Mouse (Mus musculus) stomach, postnatal 0 days (tissue): ENCODE data around the gene Lsp1. TPM values are rescaled to one million over a fixed set of nuclear protein-coding genes. Genes with fewer than 3 reads are reported as not detected.

Experiments used
- ATAC-seq: fragments of 200-750 bp; cut with Nextera tagmentation; 2 replicates; pipeline ENCODE4 v1.8.0; 2017; ENCODE audit not compliant: low FRiP score, low TSS enrichment
- DNase-seq: peaks from one replicate; pipeline ENCODE4 v3.0.0-alpha.2; 2016; ENCODE audit warnings: low spot score
- H3K27ac ChIP-seq: fragments of 300-500 bp; sonication (generic); replicated peaks from 2 replicates; pipeline ENCODE4 v1.5.1; 2014; ENCODE audit warnings: mild to moderate bottlenecking, control low read depth
- H3K27me3 ChIP-seq: fragments of 300-500 bp; sonication (generic); 2 replicates; pipeline ENCODE4 v1.6.1; 2014; ENCODE audit warnings: low read length; ENCODE audit not compliant: control insufficient read depth, insufficient read depth
- H3K36me3 ChIP-seq: fragments of 300-500 bp; sonication (generic); 2 replicates; pipeline ENCODE4 v1.6.1; 2014; ENCODE audit warnings: low read length, mixed read lengths; ENCODE audit not compliant: control insufficient read depth, insufficient read depth
- H3K4me1 ChIP-seq: fragments of 300-500 bp; sonication (generic); replicated peaks from 2 replicates; pipeline ENCODE4 v1.6.1; 2014; ENCODE audit warnings: antibody characterized with exemption; ENCODE audit not compliant: control insufficient read depth, insufficient read depth
- H3K4me2 ChIP-seq: fragments of 300-500 bp; sonication (generic); replicated peaks from 2 replicates; pipeline ENCODE4 v1.6.1; 2014; ENCODE audit warnings: low read depth, mild to moderate bottlenecking, control low read depth, moderate library complexity
- H3K4me3 ChIP-seq: fragments of 300-500 bp; sonication (generic); 2 replicates; pipeline ENCODE4 v1.5.1; 2014; ENCODE audit warnings: low read depth, low read length, control low read depth
- H3K9ac ChIP-seq: fragments of 300-500 bp; sonication (generic); 2 replicates; pipeline ENCODE4 v1.6.1; 2014; ENCODE audit warnings: mild to moderate bottlenecking, low read length, control low read depth, mixed read lengths
- H3K9me3 ChIP-seq: fragments of 300-500 bp; sonication (generic); 2 replicates; pipeline ENCODE4 v1.6.1; 2016; ENCODE audit warnings: low read length; ENCODE audit not compliant: control insufficient read depth
- CTCF ChIP-seq: IDR thresholded peaks from 2 replicates; pipeline ENCODE4 v1.5.1; 2016; ENCODE audit warnings: antibody characterized with exemption, low read depth, mild to moderate bottlenecking, moderate library complexity
- EP300 ChIP-seq: optimal IDR thresholded peaks from 2 replicates; pipeline ENCODE3; 2016; ENCODE audit warnings: antibody characterized with exemption
- WGBS: fragments of 180-500 bp; shearing (Covaris S2); extraction: QIAGEN DNeasy Blood & Tissue Kit; methylation state at CpG from one replicate; pipeline ENCODE4 v1.1.7; 2014; 5-methylcytosine and 5-hydroxymethylcytosine counted together
- polyA plus RNA-seq: library from polyadenylated mRNA; unstranded; fragments of >200 nt; fragmentation: Nextera tagmentation; extraction: Ambion mirVana; gene quantifications from 2 replicates; pipeline ENCODE4 v1.2.1, GENCODE M21; 2015

The Lsp1 gene
- polyA plus RNA-seq, result 107 and 110 TPM in 2 replicates

DNA sequence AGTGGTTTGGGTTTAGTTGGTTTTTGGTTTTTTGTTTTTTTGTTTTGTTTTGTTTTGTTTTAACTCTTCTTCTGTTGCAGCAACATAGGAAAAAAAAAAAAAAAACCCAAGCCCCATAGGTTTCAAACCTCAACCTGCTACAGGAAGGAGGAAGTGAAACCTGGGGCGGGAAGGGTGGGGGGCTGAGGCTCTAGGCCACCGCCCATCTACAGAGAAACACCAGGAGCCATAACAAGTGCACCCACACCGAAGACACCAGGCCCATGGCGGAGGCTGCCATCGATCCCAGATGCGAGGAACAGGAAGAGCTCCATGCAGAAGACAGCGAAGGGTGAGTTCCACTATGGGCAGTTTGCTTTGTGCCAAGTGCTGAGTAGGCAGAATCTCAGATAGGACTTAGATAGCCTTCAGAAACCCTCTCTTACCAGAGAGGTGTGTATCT, at the start of gene Lsp1:
Gene Lsp1, plus strand, starts transcription at position 174 of the 442 bp plus-strand sequence.
- ATAC-seq (no peak), DNase-seq (peak; percentile 10)
- no peak within 1 kb of the TSS for H3K9ac ChIP-seq
- H3K4me3 ChIP-seq, result no peak within 1 kb of the TSS
- 0 out of 2 replicates have a peak, but pooled peaks cover 6% of the 10 kb centered on the region for H3K4me1 ChIP-seq
- TF ChIP-seq CTCF (no peak), EP300 (no peak)
- no peaks in the 10 kb centered on the region for H3K9me3 ChIP-seq
- 90% methylated on average over 7 of the region's 7 CpGs for WGBS
- peak within 1 kb of the TSS; percentile 95 for H3K27ac ChIP-seq
- H3K27me3 ChIP-seq, result no peaks in the 10 kb centered on the region
- no peaks in the 10 kb centered on the region for H3K36me3 ChIP-seq
- no peak within 1 kb of the TSS for H3K4me2 ChIP-seq

DNA sequence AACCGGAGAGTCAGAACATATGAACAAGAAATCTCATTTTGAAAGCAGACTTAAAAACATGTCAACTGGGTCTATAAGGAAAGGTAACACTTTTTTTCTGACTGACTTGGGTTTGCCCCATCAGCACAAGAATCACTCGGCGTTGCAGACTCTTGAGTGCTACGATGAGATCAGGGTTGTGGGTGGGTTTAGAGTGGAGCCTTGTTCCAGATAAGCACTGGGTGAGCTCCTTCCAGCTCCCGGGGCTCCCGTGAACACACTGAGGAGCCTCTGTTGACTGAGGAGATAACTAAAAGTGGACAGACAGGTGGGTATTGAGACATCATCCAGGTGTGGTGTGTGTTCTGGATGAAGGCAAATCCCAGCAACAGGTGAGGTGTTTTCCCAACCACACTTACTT, 47.3 kb upstream of the Lsp1 start:
- DNase-seq (no peak), ATAC-seq (no peak)
- 76% methylated on average over 6 of the region's 6 CpGs for WGBS

DNA sequence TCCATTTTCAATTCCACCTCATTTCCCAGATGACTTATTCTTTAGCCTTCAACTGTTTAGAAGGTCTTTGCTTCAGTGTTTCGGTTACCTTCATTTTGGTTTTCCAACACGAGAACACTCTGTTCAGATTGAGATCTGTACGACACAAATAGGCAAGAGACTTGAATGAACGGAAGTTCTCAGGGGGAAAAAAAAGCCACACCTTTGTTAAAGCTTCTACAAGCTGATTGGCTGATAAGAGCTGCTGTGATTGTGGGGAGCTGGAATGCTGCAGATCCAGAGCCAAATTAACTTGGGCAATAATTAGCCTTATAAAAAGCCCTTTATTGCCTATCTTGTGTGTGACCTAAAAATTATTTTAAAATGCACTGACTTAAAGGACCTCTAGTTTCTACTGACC, 45.3 kb upstream of the Lsp1 start:
- 44% methylated on average over 4 of the region's 4 CpGs for WGBS
- Histone ChIP-seq H3K27ac (no peak overlapping the region), H3K4me3 (no peak overlapping the region), H3K4me2 (no peak overlapping the region), H3K4me1 (no peaks in the 10 kb centered on the region), H3K9ac (no peak overlapping the region), H3K27me3 (no peaks in the 10 kb centered on the region), H3K36me3 (no peaks in the 10 kb centered on the region), H3K9me3 (no peaks in the 10 kb centered on the region)
- no peak for ATAC-seq
- TF ChIP-seq EP300 (no peak), CTCF (no peak)
- DNase-seq, result no peak

More for the DNA sequence above, 47.3 kb upstream of the Lsp1 start:
- Histone ChIP-seq H3K4me3 (no peak overlapping the region), H3K4me2 (no peak overlapping the region), H3K27me3 (no peaks in the 10 kb centered on the region), H3K9me3 (no peaks in the 10 kb centered on the region), H3K27ac (no peak overlapping the region), H3K9ac (no peak overlapping the region), H3K36me3 (no peaks in the 10 kb centered on the region), H3K4me1 (no peaks in the 10 kb centered on the region)
- TF ChIP-seq EP300 (no peak), CTCF (no peak)

DNA sequence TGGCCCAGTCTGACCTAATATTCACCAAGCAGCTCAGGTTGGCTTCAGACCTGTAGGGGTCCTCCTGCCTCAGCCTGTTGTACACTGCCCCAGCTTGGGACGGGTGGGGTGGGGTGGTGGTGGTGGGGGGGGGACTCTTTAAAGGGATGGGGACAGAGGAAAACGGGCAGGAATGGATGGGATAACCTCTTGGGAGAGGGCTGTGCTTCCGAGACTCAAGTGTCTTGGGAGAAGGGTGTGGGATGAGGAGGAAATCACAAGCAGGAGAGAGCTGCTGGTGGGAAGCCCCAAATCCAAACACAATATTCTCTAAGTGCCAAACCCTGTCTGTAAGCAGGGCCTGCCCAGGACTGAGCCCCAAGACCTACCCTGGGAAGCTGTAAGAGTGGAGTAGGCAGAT, 44.4 kb upstream of the Lsp1 start:
- no peak for DNase-seq
- 63% methylated on average over 3 of the region's 3 CpGs for WGBS
- Histone ChIP-seq H3K27me3 (no peaks in the 10 kb centered on the region), H3K4me2 (no peak overlapping the region), H3K4me1 (no peaks in the 10 kb centered on the region), H3K27ac (no peak overlapping the region), H3K4me3 (no peak overlapping the region), H3K36me3 (no peaks in the 10 kb centered on the region), H3K9me3 (no peaks in the 10 kb centered on the region), H3K9ac (no peak overlapping the region)
- no peak for ATAC-seq
- TF ChIP-seq CTCF (no peak), EP300 (no peak)

DNA sequence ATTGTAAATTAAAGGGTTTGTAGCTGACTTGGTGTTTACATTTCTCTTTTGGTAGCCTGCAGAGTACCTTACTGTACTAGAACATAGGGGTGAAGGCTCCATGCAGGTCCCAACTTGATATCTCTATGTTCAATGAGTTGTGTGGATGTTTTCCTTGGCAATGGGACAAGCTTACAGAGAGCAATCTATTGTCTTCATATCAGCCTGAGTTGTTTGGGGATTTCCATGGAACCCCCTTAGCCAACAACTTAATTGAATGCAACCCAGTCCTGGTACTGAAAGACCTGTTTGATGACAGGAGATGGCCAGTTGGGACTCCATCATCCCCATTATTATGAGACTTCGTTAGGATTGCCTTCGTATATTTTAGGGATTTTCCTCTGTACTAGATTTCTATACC, 42.6 kb upstream of the Lsp1 start:
- H3K9ac ChIP-seq, result no peak overlapping the region
- no peak overlapping the region for H3K4me2 ChIP-seq
- no peaks in the 10 kb centered on the region for H3K36me3 ChIP-seq
- no peak overlapping the region for H3K4me3 ChIP-seq
- no peak overlapping the region for H3K27ac ChIP-seq
- WGBS, result 65% methylated on average over 2 of the region's 2 CpGs
- no peak for TF ChIP-seq CTCF
- TF ChIP-seq EP300, result no peak
- no peaks in the 10 kb centered on the region for H3K27me3 ChIP-seq
- H3K4me1 ChIP-seq, result no peaks in the 10 kb centered on the region
- ATAC-seq (no peak), DNase-seq (no peak)
- no peaks in the 10 kb centered on the region for H3K9me3 ChIP-seq

DNA sequence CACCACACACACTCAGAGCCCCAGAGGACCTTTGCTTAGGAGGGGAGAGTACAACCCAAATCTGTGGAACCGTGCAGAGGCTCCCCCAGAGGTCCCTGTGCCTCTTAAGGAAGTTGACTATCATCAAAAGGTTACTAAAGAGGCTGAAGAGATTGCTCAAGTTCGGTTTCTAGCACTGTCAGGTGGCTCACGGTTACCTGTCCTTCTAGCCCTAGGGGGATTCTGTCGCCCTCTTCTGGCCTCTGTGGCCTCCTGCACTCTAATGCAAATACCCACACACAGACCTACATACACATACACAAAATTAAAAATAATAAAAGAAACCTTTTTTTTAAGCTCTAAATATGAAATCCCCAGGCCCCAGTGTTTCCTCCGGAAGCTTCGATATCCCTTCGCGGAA, 41.9 kb upstream of the Lsp1 start:
- TF ChIP-seq CTCF (peak; percentile 32), EP300 (no peak)
- DNase-seq (no peak), ATAC-seq (no peak)
- Histone ChIP-seq H3K4me2 (no peak overlapping the region), H3K27ac (no peak overlapping the region), H3K27me3 (no peaks in the 10 kb centered on the region), H3K9ac (no peak overlapping the region), H3K4me3 (no peak overlapping the region), H3K9me3 (no peaks in the 10 kb centered on the region), H3K4me1 (no peaks in the 10 kb centered on the region), H3K36me3 (no peaks in the 10 kb centered on the region)
- 77% methylated on average over 8 of the region's 8 CpGs for WGBS
